Mouse (Mus musculus): ENCODE data around the gene Sfpq. TPM values are rescaled to one million over a fixed set of nuclear protein-coding genes. Genes with fewer than 3 reads are reported as not detected.
"Not testable (repeated sequence)": the region's sequence is repeated elsewhere in the genome, so short reads cannot be mapped to it uniquely, and the experiment has no call there.

Gene Sfpq
- polyA plus RNA-seq (2012; fragmentation: generic; extraction: Trizol): 147 TPM
- long read RNA-seq, experiment 1, partial matches to known transcripts: 15 of 19 reads
- long read RNA-seq, experiment 1, other reads (novel, unspliced or antisense): 1 of 19 reads
- long read RNA-seq, experiment 2, transcript Sfpq-201 (10 exons, 3,465 nt): major isoform, 6 of 17 reads
- long read RNA-seq, experiment 2, partial matches to known transcripts: 9 of 17 reads
- long read RNA-seq, experiment 2, other reads (novel, unspliced or antisense): 2 of 17 reads

GRCm38 (mm10) chr4:127021151-127021945 is at the start of gene Sfpq:
Gene Sfpq (plus strand): TSS chr4:127021324.
- H3ac ChIP-seq (ENCODE audit: control insufficient read depth, insufficient read length, low read depth): peak within 1 kb of the TSS; percentile 81
- H3K4me3 ChIP-seq (ENCODE audit: insufficient read depth, poor library complexity, severe bottlenecking): peak within 1 kb of the TSS; percentile 91
- no peak for TF ChIP-seq CTCF (IDR thresholded peaks at IDR 0.05; ENCODE audit: control insufficient read depth, insufficient read depth, insufficient read length)
- no peak for TF ChIP-seq CEBPB (IDR thresholded peaks at IDR 0.05; ENCODE audit: low read depth)
- peak; percentile 86 for TF ChIP-seq MAX (IDR thresholded peaks at IDR 0.05)
- no peak for TF ChIP-seq USF1 (IDR thresholded peaks at IDR 0.05; ENCODE audit: low read depth)
- no peak for TF ChIP-seq MYOD1 (IDR thresholded peaks at IDR 0.05; ENCODE audit: control insufficient read depth, insufficient read length, low read depth)
- peaks cover 59% of the 10 kb centered on the region for H3K79me2 ChIP-seq (ENCODE audit: control insufficient read depth, insufficient read depth)
- H3K79me3 ChIP-seq (ENCODE audit: low read depth): peaks cover 46% of the 10 kb centered on the region
- no peaks in the 10 kb centered on the region for H3K27me3 ChIP-seq (ENCODE audit: control insufficient read depth, insufficient read depth, insufficient read length)
- H3K36me3 ChIP-seq (ENCODE audit: control insufficient read depth, insufficient read depth): peaks cover 41% of the 10 kb centered on the region

DNA sequence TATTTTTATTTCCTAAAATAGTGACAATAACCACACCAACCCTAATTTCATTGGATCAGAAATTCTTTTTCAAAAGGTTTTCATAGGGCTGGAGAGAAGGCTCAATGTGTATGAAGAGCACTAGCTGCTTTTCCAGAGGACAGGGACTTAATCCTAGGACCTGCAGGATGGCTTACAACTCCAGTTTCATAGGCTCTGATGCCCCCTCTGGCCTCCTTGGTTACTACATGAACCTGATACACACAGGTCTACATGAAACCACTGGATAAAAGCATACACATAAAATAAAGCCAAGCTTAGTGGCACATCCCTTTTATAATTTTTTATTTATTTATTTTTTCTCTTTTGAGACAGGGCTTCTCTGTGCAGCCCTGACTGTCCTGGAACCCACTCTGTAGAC is 43.7 kb upstream of the Sfpq start:
- no peak overlapping the region for H3K4me3 ChIP-seq (ENCODE audit: insufficient read depth, poor library complexity, severe bottlenecking)
- H3ac ChIP-seq (ENCODE audit: control insufficient read depth, insufficient read length, low read depth): no peak overlapping the region
- TF ChIP-seq MAX (IDR thresholded peaks at IDR 0.05) (no peak), MYOG (IDR thresholded peaks at IDR 0.05; ENCODE audit: control insufficient read depth, extremely low read depth, insufficient read length) (no peak), USF1 (IDR thresholded peaks at IDR 0.05; ENCODE audit: low read depth) (no peak), CEBPB (IDR thresholded peaks at IDR 0.05; ENCODE audit: low read depth) (no peak), FOSL1 (IDR thresholded peaks at IDR 0.05; ENCODE audit: insufficient read depth, low read length, poor library complexity, severe bottlenecking) (no peak), MYOD1 (IDR thresholded peaks at IDR 0.05; ENCODE audit: control insufficient read depth, insufficient read length, low read depth) (no peak), CTCF (IDR thresholded peaks at IDR 0.05; ENCODE audit: control insufficient read depth, insufficient read depth, insufficient read length) (no peak)
- no peaks in the 10 kb centered on the region for H3K79me3 ChIP-seq (ENCODE audit: low read depth)
- H3K36me3 ChIP-seq (ENCODE audit: control insufficient read depth, insufficient read depth): no peaks in the 10 kb centered on the region
- no peaks in the 10 kb centered on the region for H3K27me3 ChIP-seq (ENCODE audit: control insufficient read depth, insufficient read depth, insufficient read length)
- H3K79me2 ChIP-seq (ENCODE audit: control insufficient read depth, insufficient read depth): no peaks in the 10 kb centered on the region

DNA sequence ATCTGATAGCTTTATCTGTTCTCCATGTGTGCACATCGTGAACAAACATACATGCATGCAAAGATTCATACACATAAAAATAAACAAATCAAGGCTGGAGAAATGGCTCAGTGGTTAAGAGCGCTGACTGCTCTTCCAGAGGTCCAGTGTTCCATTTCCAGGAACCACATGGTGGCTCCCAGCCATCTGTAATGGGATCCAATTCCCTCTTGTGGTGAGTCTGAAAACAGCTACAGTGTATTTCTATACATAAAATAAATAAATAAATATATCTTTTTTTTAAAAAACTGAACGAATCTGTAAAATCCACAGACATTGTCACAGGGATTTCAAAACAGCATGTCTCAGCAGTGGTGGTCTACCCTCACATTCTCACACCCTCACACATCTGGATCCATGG is 42.4 kb upstream of the Sfpq start:
- Histone ChIP-seq H3K36me3 (ENCODE audit: control insufficient read depth, insufficient read depth) (no peaks in the 10 kb centered on the region), H3ac (ENCODE audit: control insufficient read depth, insufficient read length, low read depth) (no peak overlapping the region), H3K4me3 (ENCODE audit: insufficient read depth, poor library complexity, severe bottlenecking) (no peak overlapping the region), H3K79me3 (ENCODE audit: low read depth) (no peaks in the 10 kb centered on the region), H3K79me2 (ENCODE audit: control insufficient read depth, insufficient read depth) (no peaks in the 10 kb centered on the region), H3K27me3 (ENCODE audit: control insufficient read depth, insufficient read depth, insufficient read length) (no peaks in the 10 kb centered on the region)
- TF ChIP-seq CEBPB (IDR thresholded peaks at IDR 0.05; ENCODE audit: low read depth) (no peak), CTCF (IDR thresholded peaks at IDR 0.05; ENCODE audit: control insufficient read depth, insufficient read depth, insufficient read length) (no peak), FOSL1 (IDR thresholded peaks at IDR 0.05; ENCODE audit: insufficient read depth, low read length, poor library complexity, severe bottlenecking) (no peak), MAX (IDR thresholded peaks at IDR 0.05) (no peak), MYOG (IDR thresholded peaks at IDR 0.05; ENCODE audit: control insufficient read depth, extremely low read depth, insufficient read length) (no peak), USF1 (IDR thresholded peaks at IDR 0.05; ENCODE audit: low read depth) (no peak), MYOD1 (IDR thresholded peaks at IDR 0.05; ENCODE audit: control insufficient read depth, insufficient read length, low read depth) (no peak)

DNA sequence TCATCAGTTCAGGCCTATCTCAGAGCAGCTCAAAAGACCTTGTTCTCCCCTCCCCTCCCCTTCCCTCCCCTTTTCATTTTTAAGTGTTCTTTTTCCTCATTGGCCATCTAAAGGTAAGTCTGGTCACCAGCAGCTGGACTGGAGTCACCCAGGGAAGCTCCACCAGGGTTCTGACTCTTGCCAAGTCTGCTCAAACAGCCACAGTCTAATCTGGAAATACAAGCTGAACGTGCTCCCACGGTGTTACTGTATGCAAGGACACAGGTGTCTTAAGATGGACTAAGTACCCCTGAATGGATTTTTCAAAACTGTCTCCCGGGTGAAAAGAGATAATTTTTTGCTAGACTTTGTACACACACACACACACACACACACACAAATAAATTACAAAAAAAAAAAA is 37.8 kb upstream of the Sfpq start:
- no peaks in the 10 kb centered on the region for H3K27me3 ChIP-seq (ENCODE audit: control insufficient read depth, insufficient read depth, insufficient read length)
- H3K4me3 ChIP-seq (ENCODE audit: insufficient read depth, poor library complexity, severe bottlenecking): no peak overlapping the region
- H3K36me3 ChIP-seq (ENCODE audit: control insufficient read depth, insufficient read depth): no peaks in the 10 kb centered on the region
- no peaks in the 10 kb centered on the region for H3K79me3 ChIP-seq (ENCODE audit: low read depth)
- H3ac ChIP-seq (ENCODE audit: control insufficient read depth, insufficient read length, low read depth): no peak overlapping the region
- H3K79me2 ChIP-seq (ENCODE audit: control insufficient read depth, insufficient read depth): no peaks in the 10 kb centered on the region
- TF ChIP-seq USF1 (IDR thresholded peaks at IDR 0.05; ENCODE audit: low read depth) (no peak), MYOG (IDR thresholded peaks at IDR 0.05; ENCODE audit: control insufficient read depth, extremely low read depth, insufficient read length) (no peak), MYOD1 (IDR thresholded peaks at IDR 0.05; ENCODE audit: control insufficient read depth, insufficient read length, low read depth) (no peak), MAX (IDR thresholded peaks at IDR 0.05) (no peak), CEBPB (IDR thresholded peaks at IDR 0.05; ENCODE audit: low read depth) (no peak)

- not testable (repeated sequence) for H3K27me3 ChIP-seq (ENCODE audit: control insufficient read depth, insufficient read depth, insufficient read length); H3ac ChIP-seq (ENCODE audit: control insufficient read depth, insufficient read length, low read depth); H3K4me3 ChIP-seq (ENCODE audit: insufficient read depth, poor library complexity, severe bottlenecking); H3K79me3 ChIP-seq (ENCODE audit: low read depth); H3K79me2 ChIP-seq (ENCODE audit: control insufficient read depth, insufficient read depth); H3K36me3 ChIP-seq (ENCODE audit: control insufficient read depth, insufficient read depth)
- TF ChIP-seq CEBPB (IDR thresholded peaks at IDR 0.05; ENCODE audit: low read depth): peak; percentile 10
Observed at GRCm38 (mm10) chr4:126983736-126984525, 37.2 kb upstream of the Sfpq start.

All from C2C12 (cell line).